Mouse (Mus musculus): ENCODE measurements around the gene Sgpp2. TPM values are rescaled to one million over a fixed set of nuclear protein-coding genes. Genes with fewer than 3 reads are reported as not detected.

Gene Sgpp2
- polyA plus RNA-seq, 1 experiment from 2014 or later = 6.2 TPM

DNA sequence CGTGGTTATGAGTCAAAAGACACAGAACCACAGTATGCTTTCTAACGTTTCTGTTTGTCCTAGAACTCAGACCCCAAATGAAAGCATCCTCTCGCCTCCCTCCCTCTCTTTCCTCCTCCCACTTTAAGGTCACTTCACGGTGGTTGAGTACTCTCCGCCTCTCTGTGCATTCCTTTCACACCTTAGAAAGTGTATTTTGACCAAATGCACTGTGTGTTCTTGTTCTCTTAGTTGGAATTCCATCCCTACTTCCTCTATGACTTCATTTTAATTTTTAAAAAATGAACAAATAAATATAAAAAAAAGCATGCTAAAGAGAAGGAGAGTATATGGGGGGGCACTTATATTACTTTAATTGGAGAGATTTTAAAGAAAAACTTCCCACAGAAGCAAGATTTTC is 30.4 kb downstream of the Sgpp2 start:
- no peak for DNase-seq (ENCODE audit: low spot score)
- Histone ChIP-seq H3K4me3 (ENCODE audit: low read depth, low read length) (no peak overlapping the region), H3K9me3 (replicated peaks; ENCODE audit: control insufficient read depth, low read length) (no peaks in the 10 kb centered on the region), H3K27ac (replicated peaks; ENCODE audit: low read depth, low read length) (no peak overlapping the region), H3K4me1 (ENCODE audit: control insufficient read depth, insufficient read depth, low read length) (no peaks in the 10 kb centered on the region; the same call in 1 of the 2 replicates), H3K4me2 (ENCODE audit: low read depth, low read length) (no peak overlapping the region), H3K27me3 (ENCODE audit: control insufficient read depth, insufficient read depth, low read length) (no peaks in the 10 kb centered on the region), H3K9ac (replicated peaks; ENCODE audit: low read length) (no peak overlapping the region), H3K36me3 (replicated peaks; ENCODE audit: control insufficient read depth, insufficient read depth, low read depth, low read length) (no peaks in the 10 kb centered on the region)
- no peak for ATAC-seq (replicated peaks; ENCODE audit: insufficient number of reproducible peaks, low FRiP score, low TSS enrichment, low read depth)
- WGBS = 70% methylated on average over 5 of the region's 5 CpGs

DNA sequence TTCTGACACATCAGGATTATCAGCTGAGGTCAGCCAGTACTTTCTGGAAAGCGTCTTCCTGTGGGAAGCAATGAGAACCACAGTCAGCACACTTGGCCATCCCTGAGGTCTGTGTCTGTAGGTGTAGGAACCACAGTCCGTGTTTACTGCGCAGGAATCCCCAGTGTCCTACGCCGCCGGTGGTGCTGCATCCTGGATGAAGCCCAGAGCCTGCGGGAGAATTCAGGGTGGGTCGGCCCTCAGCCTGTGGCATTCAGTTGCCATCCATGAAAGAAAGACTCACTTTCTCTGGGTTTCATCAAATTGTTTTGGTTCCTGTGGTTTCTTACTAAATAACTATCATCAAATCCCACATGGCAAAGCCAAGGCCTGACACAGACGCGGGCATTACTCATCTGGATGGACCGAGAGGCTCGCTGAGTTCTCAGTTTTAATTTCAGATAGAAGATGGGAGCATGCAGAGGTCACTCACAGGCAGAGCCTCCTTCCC is 37.2 kb downstream of the Sgpp2 start:
- H3K36me3 ChIP-seq (replicated peaks; ENCODE audit: control insufficient read depth, insufficient read depth, low read depth, low read length) = no peaks in the 10 kb centered on the region
- no peak for DNase-seq (ENCODE audit: low spot score)
- 87% methylated on average over 12 of the region's 12 CpGs for WGBS
- H3K4me1 ChIP-seq (ENCODE audit: control insufficient read depth, insufficient read depth, low read length) = no peaks in the 10 kb centered on the region; the same call in 1 of the 2 replicates
- H3K4me2 ChIP-seq (ENCODE audit: low read depth, low read length) = no peak overlapping the region
- no peaks in the 10 kb centered on the region for H3K9me3 ChIP-seq (replicated peaks; ENCODE audit: control insufficient read depth, low read length)
- ATAC-seq (replicated peaks; ENCODE audit: insufficient number of reproducible peaks, low FRiP score, low TSS enrichment, low read depth) = no peak
- no peaks in the 10 kb centered on the region for H3K27me3 ChIP-seq (ENCODE audit: control insufficient read depth, insufficient read depth, low read length)
- H3K27ac ChIP-seq (replicated peaks; ENCODE audit: low read depth, low read length) = no peak overlapping the region
- H3K9ac ChIP-seq (replicated peaks; ENCODE audit: low read length) = no peak overlapping the region
- H3K4me3 ChIP-seq (ENCODE audit: low read depth, low read length) = no peak overlapping the region

DNA sequence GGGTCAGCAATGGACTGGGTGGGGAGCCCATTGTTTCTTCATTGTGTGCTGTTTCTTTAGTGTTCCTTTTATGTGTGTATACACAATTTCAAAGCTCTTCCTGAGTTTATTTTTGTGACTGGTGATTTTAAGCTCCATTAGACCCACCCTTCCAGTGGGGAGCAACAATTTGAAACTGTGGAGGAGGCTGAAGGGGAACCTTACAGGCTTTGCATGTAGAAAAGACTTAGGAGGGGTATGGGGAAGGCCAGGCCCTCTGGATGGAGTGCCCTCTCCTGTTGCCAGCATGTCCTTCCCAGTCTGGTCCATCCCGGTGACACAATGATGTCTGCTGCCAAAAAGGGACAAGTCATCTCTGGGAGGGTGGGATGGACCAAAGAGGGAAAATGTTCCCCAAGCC is 39.1 kb downstream of the Sgpp2 start:
- H3K27me3 ChIP-seq (ENCODE audit: control insufficient read depth, insufficient read depth, low read length) = no peaks in the 10 kb centered on the region
- no peak overlapping the region for H3K27ac ChIP-seq (replicated peaks; ENCODE audit: low read depth, low read length)
- H3K9ac ChIP-seq (replicated peaks; ENCODE audit: low read length) = no peak overlapping the region
- WGBS = 86% methylated on average over 1 of the region's 1 CpGs
- no peaks in the 10 kb centered on the region for H3K4me1 ChIP-seq (ENCODE audit: control insufficient read depth, insufficient read depth, low read length)
- H3K4me2 ChIP-seq (ENCODE audit: low read depth, low read length) = no peak overlapping the region
- no peak for DNase-seq (ENCODE audit: low spot score)
- H3K9me3 ChIP-seq (replicated peaks; ENCODE audit: control insufficient read depth, low read length) = no peaks in the 10 kb centered on the region
- no peak overlapping the region for H3K4me3 ChIP-seq (ENCODE audit: low read depth, low read length)
- ATAC-seq (replicated peaks; ENCODE audit: insufficient number of reproducible peaks, low FRiP score, low TSS enrichment, low read depth) = no peak
- no peaks in the 10 kb centered on the region for H3K36me3 ChIP-seq (replicated peaks; ENCODE audit: control insufficient read depth, insufficient read depth, low read depth, low read length)

GRCm38 (mm10) chr1:78353254-78353653 is 43.1 kb downstream of the Sgpp2 start:
- Histone ChIP-seq H3K9me3 (replicated peaks; ENCODE audit: control insufficient read depth, low read length) (no peaks in the 10 kb centered on the region), H3K9ac (replicated peaks; ENCODE audit: low read length) (no peak overlapping the region), H3K4me1 (ENCODE audit: control insufficient read depth, insufficient read depth, low read length) (no peaks in the 10 kb centered on the region), H3K27me3 (ENCODE audit: control insufficient read depth, insufficient read depth, low read length) (no peaks in the 10 kb centered on the region), H3K27ac (replicated peaks; ENCODE audit: low read depth, low read length) (no peak overlapping the region), H3K4me2 (ENCODE audit: low read depth, low read length) (no peak overlapping the region), H3K36me3 (replicated peaks; ENCODE audit: control insufficient read depth, insufficient read depth, low read depth, low read length) (no peaks in the 10 kb centered on the region), H3K4me3 (ENCODE audit: low read depth, low read length) (no peak overlapping the region)
- ATAC-seq (replicated peaks; ENCODE audit: insufficient number of reproducible peaks, low FRiP score, low TSS enrichment, low read depth) (no peak), DNase-seq (ENCODE audit: low spot score) (no peak)
- WGBS = 73% methylated on average over 1 of the region's 1 CpGs

DNA sequence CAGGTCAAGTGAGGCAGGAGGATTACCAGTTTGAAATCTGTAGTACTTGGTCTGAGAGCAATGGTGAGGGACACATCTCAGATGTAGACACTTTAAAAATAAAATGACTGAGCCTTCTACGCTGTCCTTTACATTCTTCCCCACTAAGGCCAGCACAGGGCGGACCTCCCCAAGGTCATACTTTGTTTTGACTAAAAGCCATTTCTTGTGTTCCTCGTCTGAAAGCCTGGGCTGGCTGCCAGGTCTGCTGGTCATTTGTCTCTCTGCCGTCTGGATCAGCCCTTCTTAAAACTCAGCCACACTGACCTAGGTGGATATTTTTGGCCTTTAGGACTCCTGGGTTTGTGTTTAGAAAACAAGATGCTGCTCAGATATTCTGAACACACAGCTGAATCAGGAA is 45.0 kb downstream of the Sgpp2 start:
- Histone ChIP-seq H3K9me3 (replicated peaks; ENCODE audit: control insufficient read depth, low read length) (no peaks in the 10 kb centered on the region), H3K9ac (replicated peaks; ENCODE audit: low read length) (no peak overlapping the region), H3K36me3 (replicated peaks; ENCODE audit: control insufficient read depth, insufficient read depth, low read depth, low read length) (no peaks in the 10 kb centered on the region), H3K27me3 (ENCODE audit: control insufficient read depth, insufficient read depth, low read length) (no peaks in the 10 kb centered on the region), H3K4me2 (ENCODE audit: low read depth, low read length) (no peak overlapping the region), H3K4me1 (ENCODE audit: control insufficient read depth, insufficient read depth, low read length) (no peaks in the 10 kb centered on the region), H3K4me3 (ENCODE audit: low read depth, low read length) (no peak overlapping the region), H3K27ac (replicated peaks; ENCODE audit: low read depth, low read length) (no peak overlapping the region)
- WGBS = 49% methylated on average over 4 of the region's 4 CpGs
- ATAC-seq (replicated peaks; ENCODE audit: insufficient number of reproducible peaks, low FRiP score, low TSS enrichment, low read depth) = no peak
- DNase-seq (ENCODE audit: low spot score) = no peak

GRCm38 (mm10) chr1:78357415-78357814 is 47.3 kb downstream of the Sgpp2 start:
- 91% methylated on average over 4 of the region's 4 CpGs for WGBS

GRCm38 (mm10) chr1:78357868-78358267 is 47.7 kb downstream of the Sgpp2 start:
- no peaks in the 10 kb centered on the region for H3K9me3 ChIP-seq (replicated peaks; ENCODE audit: control insufficient read depth, low read length)
- H3K4me1 ChIP-seq (ENCODE audit: control insufficient read depth, insufficient read depth, low read length) = no peaks in the 10 kb centered on the region
- WGBS = 58% methylated on average over 1 of the region's 1 CpGs
- no peak overlapping the region for H3K9ac ChIP-seq (replicated peaks; ENCODE audit: low read length)
- H3K36me3 ChIP-seq (replicated peaks; ENCODE audit: control insufficient read depth, insufficient read depth, low read depth, low read length) = no peaks in the 10 kb centered on the region
- H3K4me2 ChIP-seq (ENCODE audit: low read depth, low read length) = no peak overlapping the region
- no peak overlapping the region for H3K4me3 ChIP-seq (ENCODE audit: low read depth, low read length)
- no peaks in the 10 kb centered on the region for H3K27me3 ChIP-seq (ENCODE audit: control insufficient read depth, insufficient read depth, low read length)
- ATAC-seq (replicated peaks; ENCODE audit: insufficient number of reproducible peaks, low FRiP score, low TSS enrichment, low read depth) (no peak), DNase-seq (ENCODE audit: low spot score) (no peak)
- no peak overlapping the region for H3K27ac ChIP-seq (replicated peaks; ENCODE audit: low read depth, low read length)

More at GRCm38 (mm10) chr1:78357415-78357814, 47.3 kb downstream of the Sgpp2 start:
- Histone ChIP-seq H3K4me1 (ENCODE audit: control insufficient read depth, insufficient read depth, low read length) (no peaks in the 10 kb centered on the region), H3K27me3 (ENCODE audit: control insufficient read depth, insufficient read depth, low read length) (no peaks in the 10 kb centered on the region), H3K36me3 (replicated peaks; ENCODE audit: control insufficient read depth, insufficient read depth, low read depth, low read length) (no peaks in the 10 kb centered on the region), H3K27ac (replicated peaks; ENCODE audit: low read depth, low read length) (no peak overlapping the region), H3K9me3 (replicated peaks; ENCODE audit: control insufficient read depth, low read length) (no peaks in the 10 kb centered on the region), H3K4me3 (ENCODE audit: low read depth, low read length) (no peak overlapping the region), H3K4me2 (ENCODE audit: low read depth, low read length) (no peak overlapping the region), H3K9ac (replicated peaks; ENCODE audit: low read length) (no peak overlapping the region)
- ATAC-seq (replicated peaks; ENCODE audit: insufficient number of reproducible peaks, low FRiP score, low TSS enrichment, low read depth) = no peak
- no peak for DNase-seq (ENCODE audit: low spot score)

- ATAC-seq (replicated peaks; ENCODE audit: insufficient number of reproducible peaks, low FRiP score, low TSS enrichment, low read depth) (no peak), DNase-seq (ENCODE audit: low spot score) (no peak)
- WGBS = 54% methylated on average over 13 of the region's 13 CpGs
Observed at GRCm38 (mm10) chr1:78363965-78364889, 54.1 kb downstream of the Sgpp2 start.

More at GRCm38 (mm10) chr1:78363965-78364889, 54.1 kb downstream of the Sgpp2 start:
- H3K27me3 ChIP-seq (ENCODE audit: control insufficient read depth, insufficient read depth, low read length) = no peaks in the 10 kb centered on the region
- H3K36me3 ChIP-seq (replicated peaks; ENCODE audit: control insufficient read depth, insufficient read depth, low read depth, low read length) = no peaks in the 10 kb centered on the region
- no peak overlapping the region for H3K27ac ChIP-seq (replicated peaks; ENCODE audit: low read depth, low read length)
- no peaks in the 10 kb centered on the region for H3K9me3 ChIP-seq (replicated peaks; ENCODE audit: control insufficient read depth, low read length)
- no peak overlapping the region for H3K4me2 ChIP-seq (ENCODE audit: low read depth, low read length)
- H3K4me3 ChIP-seq (ENCODE audit: low read depth, low read length) = no peak overlapping the region
- H3K9ac ChIP-seq (replicated peaks; ENCODE audit: low read length) = no peak overlapping the region
- H3K4me1 ChIP-seq (ENCODE audit: control insufficient read depth, insufficient read depth, low read length) = no peaks in the 10 kb centered on the region
